Mouse (Mus musculus): ENCODE results near the gene Ttc9b. TPM values are rescaled to one million over a fixed set of nuclear protein-coding genes. Genes with fewer than 3 reads are reported as not detected.

Ttc9b gene
- polyA plus RNA-seq, 2 experiments from 2014 or later: not detected

DNA sequence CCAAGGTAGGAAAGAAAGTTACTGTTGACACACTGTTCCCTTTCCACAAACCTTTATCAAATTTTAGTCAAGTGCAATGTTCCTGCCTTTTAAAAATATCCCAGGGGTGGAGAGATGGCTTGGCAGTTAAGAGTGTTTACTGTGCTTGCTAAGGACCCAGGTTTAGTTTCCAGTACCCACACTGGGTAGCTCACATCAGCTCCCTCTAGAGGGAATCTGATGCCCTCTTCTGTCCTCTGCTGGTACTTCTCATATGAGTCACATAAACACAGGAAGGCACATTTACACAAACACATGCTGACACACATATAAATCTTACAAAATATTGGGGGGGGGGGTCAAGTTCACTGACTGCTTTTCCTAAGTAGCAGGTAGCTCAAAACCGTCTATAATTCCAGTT, 9.2 kb upstream of the Ttc9b start:
- no peak for ATAC-seq

DNA sequence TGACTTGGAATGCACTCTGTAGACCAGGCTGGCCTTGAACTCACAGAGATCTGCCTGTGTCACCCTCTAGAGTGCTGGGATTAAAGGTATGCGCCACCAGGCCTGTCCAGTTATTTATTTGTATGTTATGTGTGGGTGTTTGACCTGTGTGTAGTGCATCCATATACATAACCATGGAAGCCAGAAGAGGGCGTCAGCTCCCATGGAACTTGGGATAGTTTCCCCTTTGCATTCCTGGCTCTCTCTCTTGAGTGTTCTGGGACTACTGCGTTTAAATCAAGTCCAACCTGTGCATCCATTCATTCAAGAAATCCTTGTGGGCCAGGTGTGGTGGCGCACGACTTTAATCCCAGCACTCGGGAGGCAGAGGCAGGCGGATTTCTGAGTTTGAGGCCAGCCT, 7.2 kb upstream of the Ttc9b start:
- ATAC-seq: no peak

DNA sequence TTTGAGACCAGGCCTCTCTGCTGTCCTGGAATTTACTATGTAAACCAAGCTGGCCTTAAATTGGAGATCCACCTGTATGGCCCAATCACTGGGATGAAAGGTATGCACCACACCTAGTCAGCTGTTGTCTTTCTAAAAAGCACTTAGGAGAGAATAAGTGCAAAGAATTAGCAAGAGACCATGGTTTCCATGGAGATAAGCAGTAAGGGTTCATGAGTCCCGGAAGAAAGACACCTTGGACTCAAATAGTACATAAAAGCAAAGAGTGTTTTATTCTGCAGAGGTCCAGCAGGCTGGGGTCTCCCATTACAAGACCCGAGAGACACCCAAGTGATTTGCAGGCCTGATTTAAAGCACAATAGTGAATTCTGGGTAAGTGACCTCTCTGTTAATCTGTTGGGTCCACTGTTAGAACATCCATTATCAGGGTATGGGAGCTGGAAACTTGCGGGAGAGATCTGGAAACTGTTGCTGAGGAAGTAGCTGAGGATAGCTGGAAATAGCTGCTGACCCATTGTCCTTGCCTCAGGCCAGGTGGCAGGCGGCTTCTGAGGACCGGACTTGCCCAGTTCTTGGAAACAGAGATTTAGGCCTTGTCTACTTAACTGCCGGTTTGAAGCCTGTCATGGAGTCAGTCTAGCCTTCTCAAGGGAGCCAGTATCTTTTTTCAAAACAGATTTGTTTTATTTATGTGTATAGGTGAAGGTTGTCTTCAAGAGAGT, 6.3 kb upstream of the Ttc9b start:
- ATAC-seq: no peak

DNA sequence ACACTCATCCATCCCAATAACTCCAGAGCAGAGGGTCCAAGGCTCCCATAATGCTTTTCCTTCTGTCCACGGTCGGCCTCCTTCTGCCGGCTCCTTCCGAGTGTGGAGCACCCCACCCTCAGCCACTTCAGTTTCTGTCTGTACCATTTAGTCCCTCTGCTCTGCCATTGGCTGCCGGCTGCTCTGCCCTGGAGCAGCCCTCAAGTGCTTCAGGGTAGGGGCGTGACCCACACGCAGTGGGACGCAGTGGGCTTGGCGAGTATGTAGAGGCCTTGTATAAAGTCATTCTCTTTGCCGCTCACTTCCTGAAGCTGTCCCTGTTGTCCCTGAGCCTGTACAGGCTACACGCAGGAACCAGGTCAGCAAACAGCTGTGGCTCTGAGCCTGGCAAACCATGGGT, 4.0 kb upstream of the Ttc9b start:
- ATAC-seq: no peak

DNA sequence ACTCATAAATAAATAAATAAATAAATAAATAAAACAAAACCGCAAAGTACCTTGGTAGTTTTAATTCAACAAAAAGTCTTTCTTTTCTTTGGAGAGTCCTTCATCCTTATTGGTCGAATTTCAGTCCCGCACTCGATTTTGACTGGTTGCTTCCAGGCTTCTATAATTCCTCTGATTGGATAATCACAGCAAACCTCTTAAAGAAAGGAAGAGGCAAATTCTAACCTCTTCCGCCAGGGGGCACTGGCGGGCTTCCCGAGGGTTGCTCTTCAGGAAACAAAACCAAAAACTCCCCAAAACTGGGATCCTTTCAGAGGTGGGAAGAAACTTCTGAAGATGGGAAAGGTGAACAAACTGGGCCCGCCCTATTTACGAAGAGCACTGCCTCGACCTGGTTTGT, 2.8 kb upstream of the Ttc9b start:
- peak; percentile 52 for ATAC-seq

DNA sequence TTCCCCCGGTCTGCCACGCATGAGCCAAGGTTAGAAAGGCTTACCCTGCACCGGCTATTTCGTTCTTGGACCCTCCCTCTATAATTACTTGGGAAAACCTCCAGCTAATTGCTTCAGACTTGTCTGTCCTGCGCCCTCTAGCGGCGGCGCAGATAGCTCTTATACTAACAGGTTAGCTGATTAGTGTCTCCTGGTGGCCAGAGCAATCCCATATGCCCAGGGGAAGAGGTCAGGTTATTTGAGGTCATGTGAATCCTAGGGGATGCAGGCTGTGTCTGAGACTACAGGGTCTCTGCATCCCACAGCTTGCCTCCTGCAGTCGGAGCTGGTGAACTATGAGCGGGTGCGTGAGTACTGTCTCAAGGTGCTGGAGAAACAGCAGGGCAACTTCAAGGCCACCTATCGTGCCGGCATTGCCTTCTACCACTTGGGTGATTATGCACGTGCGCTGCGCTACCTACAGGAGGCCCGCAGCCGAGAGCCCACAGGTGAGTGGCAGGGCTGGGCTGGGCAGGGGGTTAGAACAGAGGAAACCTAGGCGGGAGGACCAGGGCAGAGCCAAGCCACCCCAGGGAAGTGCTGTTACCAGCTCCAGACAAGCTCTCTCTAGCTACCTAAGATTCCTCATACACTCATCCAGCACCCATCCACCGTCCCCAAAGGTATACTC, 1.0 kb downstream of the Ttc9b start:
- no peak for ATAC-seq

DNA sequence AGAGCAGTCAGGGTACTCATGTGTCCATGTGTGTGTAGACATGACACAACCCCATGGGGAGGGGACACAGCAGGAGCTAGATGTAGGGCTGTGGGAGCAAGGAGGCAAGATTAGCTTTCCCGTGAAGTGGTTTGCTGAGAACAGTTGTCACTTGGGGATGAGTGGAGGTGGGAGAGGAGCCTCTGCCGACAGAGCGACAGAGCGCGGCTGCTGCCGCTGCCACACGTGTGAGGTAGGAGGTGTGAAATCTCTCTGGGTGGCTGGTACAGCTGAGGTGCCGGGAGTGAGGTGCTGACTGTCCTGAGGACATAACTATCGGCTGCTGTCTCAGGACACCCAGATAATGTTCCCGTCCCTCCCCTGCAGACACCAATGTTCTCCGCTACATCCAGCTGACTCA, 1.8 kb downstream of the Ttc9b start:
- no peak for ATAC-seq

DNA sequence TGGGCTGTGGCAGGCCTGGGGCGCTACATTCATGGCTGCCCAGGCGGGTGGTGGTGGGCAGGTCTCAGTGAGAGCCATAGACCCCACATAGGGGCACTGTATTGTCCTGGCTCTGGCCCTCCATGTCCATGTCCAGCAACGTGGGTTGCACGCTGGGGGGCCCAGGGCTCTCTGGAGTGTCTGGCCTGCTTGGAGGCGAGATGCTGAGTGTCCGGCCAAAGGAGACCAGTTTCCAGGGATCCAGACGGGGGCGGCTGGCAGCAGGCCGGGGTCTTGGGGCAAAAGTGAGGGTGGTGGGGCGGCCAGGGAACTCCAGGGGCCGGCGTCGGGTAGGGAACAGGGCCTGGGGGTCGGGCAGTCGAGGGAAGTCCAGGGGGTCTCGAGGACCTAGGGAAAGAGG, 2.9 kb downstream of the Ttc9b start:
- ATAC-seq: no peak

DNA sequence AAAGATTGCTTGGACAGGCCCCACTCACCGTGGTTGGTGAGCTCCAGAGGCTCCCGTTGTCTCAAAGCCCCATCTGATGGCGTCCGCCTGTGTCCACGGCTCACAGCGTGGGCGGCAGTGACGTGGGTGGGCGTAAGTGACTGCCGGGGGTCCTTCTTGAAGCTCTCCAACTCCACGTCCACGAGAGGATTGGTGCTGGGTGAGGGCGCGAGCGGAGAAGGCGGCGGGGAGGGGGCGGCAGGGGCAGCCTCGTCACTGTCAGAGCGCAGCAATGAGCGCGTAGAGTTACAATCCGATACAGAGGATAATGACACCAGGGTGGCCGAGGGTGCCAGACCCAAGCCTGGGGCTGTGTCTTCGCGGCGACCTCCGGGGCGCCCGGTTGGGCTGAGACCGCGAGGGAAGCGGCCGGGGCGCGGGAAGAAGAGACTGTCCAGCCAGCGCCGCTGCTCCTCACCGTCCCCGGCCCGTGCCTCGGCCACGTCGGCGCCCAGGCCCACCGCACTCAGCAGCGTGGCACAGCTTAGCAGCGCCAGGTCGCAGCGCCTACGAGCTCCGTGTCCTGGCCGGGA, 4.2 kb downstream of the Ttc9b start:
- ATAC-seq: no peak

DNA sequence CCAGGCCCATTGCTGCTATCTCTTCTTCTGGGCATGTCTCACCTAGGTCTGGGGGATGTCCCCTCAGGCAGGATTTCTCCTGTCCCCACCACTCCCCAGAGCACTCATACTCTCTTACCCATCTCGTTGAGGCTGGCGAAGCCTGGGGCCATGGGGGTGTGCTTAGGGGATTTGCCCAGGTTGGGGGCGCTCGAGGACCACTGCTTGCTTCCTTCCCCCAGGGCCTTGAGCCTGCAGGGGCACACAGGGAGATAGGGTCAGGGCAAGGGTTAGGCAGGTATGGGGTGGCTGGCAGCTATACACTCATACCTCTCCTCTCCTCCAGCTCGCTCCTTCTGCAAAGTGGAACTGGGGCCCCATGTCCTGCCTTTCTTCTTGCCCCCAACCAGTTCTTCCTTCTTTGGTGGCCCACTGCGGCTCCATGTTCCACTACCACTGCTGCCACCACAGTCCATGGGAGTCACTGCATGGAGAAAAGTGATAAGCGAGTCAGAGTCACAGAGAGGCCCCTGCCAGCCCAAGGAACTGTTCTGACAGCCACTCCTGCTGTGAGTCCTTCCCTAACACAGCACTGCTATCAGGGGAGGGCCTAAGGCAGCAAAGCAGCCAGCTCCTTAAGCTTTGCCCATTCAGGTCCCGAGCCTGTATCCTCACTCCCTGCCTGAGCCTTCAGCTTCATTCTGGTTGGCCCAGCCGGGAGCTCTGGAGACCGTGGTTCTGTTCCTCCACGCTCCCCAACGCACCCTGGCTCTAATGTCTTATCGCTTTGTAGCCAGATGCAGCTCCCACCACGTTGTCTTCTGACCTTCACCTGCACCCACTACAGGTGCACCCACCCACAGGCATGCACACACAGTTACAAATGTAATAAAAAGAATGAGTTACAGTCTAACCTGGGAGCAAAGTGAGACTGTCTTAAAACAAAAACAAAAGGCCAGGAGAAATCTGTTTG, 5.3 kb downstream of the Ttc9b start:
- ATAC-seq: no peak

DNA sequence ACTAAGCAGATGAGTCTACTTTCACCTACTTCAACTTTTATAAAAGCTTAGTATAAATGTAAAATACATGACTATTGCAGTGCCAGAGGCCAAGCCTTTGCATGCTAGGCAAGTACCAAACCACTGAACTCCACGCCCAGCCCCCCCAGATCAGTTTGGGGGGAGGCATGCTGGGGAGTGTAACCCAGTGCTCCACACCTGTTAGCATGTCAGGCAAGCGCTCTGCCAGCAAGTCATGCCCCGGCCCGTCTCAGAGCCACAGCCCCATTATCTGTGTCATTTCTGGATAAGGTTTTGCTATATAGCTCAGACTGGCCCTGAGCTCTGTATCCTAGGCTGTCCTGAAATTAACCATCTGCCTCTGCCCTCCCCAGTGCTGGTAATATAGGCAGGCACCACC, 8.3 kb downstream of the Ttc9b start:
- no peak for ATAC-seq

DNA sequence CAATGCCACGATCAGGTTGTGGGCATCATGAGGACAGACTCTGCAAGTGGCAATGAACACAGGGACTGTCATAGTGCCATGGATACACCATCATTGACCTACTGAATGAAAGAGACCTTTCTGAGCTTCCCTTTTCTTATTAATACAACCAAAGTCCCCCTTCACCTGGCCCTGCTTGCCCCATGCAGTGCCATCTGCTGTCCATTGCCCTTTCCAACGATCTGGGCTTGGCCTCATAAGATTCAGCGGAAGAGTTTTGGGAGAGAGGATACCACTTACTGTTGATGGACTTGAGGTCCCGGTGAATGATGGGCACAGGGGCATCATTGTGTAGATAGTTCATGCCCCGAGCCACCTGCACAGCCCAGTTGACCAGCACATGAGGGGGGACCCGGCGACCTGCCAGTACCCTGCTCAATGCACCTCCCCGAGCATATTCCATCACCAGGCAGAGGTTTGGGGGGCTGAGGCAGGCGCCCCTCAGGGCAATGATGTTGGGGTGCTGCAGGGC, 19.4 kb downstream of the Ttc9b start:
- no peak for ATAC-seq

DNA sequence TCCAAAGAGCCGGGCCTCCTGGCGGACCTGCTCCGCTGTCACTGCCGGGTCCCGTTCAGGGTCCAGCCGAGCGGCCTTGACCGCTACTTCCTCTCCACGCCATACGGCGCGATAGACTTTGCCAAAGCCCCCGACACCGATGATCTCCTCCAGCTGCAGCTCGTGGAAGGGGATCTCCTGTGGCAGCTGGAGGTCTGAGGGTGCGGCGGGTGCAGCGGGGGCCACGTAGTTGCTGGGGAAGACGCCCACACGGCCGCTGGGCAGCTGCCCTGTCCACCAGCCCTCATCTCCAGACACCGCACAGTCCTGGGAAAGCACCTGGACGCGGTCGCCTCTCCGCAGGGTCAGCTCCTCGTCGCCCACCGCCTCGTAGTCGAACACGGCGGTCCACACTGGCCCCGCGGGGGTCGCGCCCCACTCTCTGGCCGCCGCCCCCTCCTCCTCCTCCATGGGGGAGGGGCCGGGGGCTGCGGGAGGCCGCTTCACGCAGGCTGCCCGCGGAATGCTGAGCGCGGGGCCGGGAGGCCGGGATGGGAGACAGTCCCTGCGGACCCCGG, 19.9 kb downstream of the Ttc9b start:
- no peak for ATAC-seq

DNA sequence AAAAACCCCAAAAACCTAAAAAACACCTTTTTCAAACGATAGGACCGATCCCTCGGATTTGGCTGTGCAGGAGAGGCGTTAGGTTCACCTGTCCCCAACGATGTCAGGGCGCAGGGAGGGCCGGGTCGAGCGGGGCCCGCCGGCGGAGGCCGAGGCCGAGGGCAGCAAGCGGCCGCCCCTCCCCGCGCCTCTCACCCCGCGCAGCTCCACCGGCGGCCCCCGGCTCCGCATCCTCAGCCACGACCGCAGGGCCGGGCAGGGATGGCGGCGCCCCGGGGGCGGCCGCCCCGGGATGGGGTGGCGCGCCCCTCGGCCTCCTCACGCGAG, 20.4 kb downstream of the Ttc9b start:
- ATAC-seq: no peak

DNA sequence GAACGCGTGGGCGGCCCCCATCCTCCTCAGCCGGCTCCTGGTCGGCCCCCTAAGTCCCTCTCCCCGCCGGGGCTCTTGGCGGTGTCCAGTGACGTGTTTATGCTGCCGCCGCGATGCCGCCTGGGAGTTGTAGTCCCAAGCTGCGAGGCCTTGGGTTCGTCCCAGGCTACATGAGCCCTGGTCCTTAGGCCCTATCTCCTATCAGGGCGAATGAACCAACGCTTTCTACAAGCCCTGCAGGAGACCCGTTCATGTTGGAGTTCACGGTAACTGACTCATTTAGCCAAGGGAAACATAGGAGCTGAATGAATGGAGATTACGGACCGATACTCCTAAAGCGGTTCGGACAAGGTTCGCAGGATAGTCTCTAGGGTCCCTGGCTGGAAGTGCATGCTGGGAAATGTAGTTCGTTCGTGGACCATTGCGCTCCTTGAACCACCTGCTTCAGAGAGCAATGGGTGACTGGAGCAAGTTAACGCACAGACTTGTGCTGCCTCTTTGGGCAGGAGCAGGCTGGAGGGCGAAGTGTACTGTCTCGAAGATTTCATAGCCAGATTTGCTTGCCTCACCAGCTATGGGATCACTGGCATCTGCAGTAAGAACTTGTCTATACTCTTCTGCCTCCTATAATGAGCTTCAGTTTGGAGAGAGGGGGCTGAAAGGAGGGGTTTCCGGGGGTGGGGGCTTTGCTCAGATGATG, 21.0 kb downstream of the Ttc9b start, which contains the start of gene Map3k10:
Gene Map3k10, minus strand, starts transcription at position 77 of the 700 bp plus-strand sequence.
- ATAC-seq: peak; percentile 96

DNA sequence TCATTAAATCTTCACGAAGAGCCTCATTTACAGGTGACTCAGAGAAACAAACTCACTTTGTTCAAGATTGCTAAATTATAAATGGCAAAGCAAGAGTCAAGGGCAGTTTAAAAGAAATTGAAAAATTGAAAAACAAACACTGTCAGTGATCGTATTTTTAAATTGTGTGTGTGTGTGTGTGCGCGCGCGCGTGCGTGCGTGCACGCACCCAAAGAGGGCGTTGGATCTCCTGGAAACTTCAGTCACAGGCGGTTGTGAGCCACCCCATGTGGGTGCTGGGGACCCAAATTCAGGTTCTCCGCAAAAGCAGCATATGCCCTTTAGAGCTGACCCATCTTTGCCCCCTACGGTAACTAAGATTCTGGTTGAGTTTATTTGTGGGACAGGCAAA, 21.5 kb downstream of the Ttc9b start:
- no peak for ATAC-seq

DNA sequence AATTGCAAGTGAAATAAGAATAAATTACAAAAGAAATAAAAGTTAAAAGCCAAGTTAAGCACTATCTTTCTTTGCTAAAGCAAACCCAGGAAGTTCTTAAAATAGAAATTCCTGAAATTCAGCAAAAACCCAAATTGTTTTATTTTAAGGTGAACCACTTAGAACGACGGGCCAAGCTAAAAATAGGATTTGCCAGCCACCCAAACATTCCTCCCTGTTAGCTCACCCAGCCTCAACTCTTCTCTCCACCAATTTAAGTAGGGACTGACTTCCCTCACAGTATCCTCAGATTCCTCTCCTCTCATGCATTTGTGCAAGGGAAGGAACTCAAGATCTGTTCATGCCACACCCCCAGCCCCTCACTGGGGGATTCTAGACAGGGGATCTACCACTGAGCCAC, 29.5 kb downstream of the Ttc9b start:
- no peak for ATAC-seq

DNA sequence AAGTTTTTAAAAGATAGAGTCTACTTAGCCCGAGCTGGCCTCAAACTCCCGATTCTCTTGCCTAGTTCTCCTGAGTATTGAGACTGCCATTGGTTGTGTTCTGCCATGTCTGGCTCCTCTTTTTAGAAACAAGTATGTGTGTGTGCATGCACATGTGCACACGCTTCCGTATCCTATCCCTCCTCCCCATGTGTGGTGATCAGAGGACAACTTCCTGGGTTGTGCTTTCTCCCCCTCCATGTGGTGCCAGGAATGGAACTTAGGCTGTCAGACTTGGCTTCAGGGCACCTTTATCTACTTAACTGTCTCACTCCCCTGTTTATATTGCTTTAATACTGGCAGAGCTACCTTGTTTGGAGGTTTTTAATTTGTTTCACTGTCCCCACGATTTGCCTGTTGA, 31.5 kb downstream of the Ttc9b start:
- no peak for ATAC-seq

DNA sequence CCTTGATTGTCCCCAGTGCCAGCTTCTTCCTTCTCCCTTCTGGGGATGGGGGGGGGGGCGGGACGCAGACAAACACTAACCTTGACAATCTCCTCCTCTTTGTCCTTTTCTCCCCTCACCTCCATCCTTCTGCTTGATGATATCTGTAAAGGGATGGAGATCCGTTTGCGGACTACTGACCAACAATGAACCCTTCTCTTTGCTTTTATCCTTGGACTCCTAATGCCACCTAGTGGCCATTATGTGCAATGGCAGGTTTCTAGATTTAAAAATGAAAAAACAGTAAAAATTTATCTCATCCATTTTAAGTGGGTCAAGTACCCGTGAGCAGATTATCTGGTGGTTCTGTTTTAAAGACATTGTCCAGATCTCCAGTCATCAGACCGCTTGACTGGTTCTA, 32.0 kb downstream of the Ttc9b start:
- ATAC-seq: no peak

DNA sequence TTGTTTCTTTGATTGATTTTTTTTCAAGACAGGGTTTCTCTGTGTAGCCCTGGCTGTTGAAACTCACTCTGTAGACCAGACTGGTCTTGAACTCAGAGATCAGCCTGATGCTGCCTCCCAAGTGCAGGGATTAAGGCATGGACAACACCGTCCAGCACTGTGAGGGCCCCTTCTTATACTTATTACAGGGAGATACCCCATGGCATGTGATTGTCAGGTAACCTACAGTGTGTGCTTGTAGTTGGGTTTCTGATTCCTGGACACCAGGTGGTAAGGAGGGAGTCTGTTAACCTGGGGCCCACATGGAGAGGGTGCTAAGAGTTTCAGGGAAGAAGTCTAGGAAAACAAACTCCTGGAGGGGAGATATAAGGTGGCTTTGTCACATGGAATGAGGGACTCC, 33.3 kb downstream of the Ttc9b start:
- ATAC-seq: no peak

DNA sequence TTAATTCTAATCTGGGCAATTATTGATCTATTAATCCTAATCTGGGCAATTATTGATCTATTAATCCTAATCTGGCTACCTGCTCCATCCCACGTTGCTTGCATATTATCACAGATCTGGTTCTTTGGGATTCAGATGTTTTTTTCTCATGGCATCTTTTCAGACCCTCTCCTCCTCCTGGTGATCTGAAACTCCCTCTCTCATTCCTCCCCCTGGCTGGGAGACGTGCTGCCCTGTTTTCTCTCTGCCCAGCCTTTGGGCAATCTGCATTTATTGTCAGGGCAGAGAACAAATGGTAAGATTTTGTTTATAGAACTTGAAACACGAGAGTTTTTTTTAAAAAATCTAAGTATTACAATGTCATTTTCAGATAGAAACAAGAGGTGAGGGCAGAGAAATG, 34.1 kb downstream of the Ttc9b start:
- ATAC-seq: no peak

DNA sequence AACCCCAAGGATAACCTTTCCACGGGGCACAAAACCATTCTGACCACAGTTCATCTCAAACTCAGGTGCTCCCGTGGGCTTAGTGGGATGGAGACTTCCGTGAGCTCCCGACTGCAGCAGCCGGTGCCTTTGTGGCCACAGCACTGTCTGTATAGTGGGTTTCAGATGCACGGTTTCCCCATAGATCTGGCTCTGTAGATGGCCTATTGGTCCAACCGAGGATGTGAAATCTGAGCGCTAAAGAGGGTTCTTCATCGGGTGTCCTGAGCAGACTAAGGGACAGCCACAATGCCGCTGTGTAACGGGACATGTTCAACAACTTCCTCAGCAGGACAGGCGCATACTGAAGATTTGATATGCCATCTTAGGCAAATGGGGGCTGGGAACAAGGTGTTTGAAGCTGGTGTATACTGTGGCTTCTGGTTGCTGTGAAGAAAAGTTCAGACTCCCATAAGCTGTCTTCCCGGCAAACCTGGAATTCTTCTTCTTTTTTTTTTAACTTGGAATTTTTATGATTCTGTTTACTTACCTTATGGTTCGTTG, 34.6 kb downstream of the Ttc9b start:
- ATAC-seq: no peak

Measured in activated CD4-positive, CD25-positive, alpha-beta regulatory T cell, adult 4 months (primary cell).